Mouse (Mus musculus) retina, adult 2 months (tissue): ENCODE data around the gene Serpina3f.

Experiments
- DNase-seq: peaks from one replicate; pipeline ENCODE4 v3.0.0-alpha.2; 2012; ENCODE audit warnings: low read depth, low spot score

The Serpina3f gene

DNA sequence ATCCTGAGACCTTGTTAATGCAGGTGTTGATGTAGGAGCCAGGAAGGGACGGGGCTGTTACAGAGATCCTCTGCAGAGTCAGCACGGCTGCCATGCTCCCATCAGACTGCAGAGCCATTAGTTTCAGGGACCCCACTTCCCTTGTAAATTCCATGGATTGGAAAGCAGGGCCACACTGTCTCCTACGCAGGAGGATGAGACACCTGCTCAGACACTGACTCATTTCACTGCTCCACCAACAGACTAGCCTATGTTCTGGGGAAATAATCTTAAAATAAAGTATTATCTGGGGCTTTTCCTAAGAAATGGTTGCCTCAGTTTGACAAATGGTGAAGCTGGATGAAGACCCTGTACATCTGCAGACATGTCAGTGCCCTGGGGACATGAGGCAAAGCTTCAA lies 33.9 kb downstream of the Serpina3f start:
- no peak for DNase-seq

DNA sequence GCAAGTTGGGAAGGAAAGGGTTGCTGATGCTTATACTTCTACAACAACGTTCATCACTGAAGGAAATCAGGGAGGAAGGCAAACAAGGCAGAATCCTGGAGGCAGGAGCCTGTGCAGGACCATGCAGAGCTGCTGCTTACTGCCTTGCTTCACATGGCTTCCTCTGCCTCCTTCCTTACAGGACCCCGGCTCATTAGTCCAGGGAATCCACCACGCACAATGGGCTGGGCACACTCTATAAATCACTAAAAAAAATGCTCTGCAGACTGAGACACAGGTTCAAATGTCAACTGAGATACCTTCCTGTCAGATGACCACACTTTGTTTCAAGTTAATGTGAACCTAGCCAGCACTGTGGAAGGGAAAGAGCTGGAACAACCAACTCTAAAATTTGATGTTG lies 46.7 kb downstream of the Serpina3f start:
- DNase-seq = no peak

DNA sequence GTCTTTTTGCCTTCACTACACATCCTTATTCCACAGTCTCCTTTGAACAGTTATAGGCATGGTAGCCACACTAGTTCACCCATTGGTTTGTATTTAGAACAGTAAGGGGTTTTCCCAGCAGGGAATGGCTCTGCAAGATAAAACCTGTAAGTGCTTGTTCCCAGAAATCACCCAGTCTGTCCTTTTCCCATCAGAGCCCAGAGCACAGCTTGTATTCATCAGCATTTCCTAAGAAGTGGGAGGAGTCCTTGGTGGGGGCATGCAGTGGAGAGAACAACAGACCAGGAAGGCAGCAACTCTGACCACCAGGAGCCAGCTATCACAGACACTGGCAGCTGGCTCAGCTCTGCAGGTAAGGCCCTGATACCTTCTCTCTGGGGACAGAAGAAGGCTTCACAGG lies 48.5 kb downstream of the Serpina3f start, which contains the start of gene Serpina3i:
Gene Serpina3i (plus strand): TSS at position 260 of the 400 bp plus-strand sequence.
- DNase-seq = no peak

GRCm38 (mm10) chr12:104266374-104266773 lies 52.0 kb downstream of the Serpina3f start:
- no peak for DNase-seq
